Mouse (Mus musculus): ENCODE results near the gene Cntnap2. TPM values are rescaled to one million over a fixed set of nuclear protein-coding genes. Genes with fewer than 3 reads are reported as not detected.
"Not testable (repeated sequence)": the region's sequence is repeated elsewhere in the genome, so short reads cannot be mapped to it uniquely, and the experiment has no call there.

Cntnap2 gene
- polyA plus RNA-seq, 2 experiments = 1.5 to 2.5 TPM

GRCm38 (mm10) chr6:46512841-46513240, 1453.7 kb downstream of the Cntnap2 start:
- Histone ChIP-seq H3K36me3 (ENCODE audit: control insufficient read depth, insufficient read depth, low read length) (no peaks in the 10 kb centered on the region), H3K4me2 (replicated peaks; ENCODE audit: low read depth, low read length, severe bottlenecking) (no peak overlapping the region), H3K4me3 (replicated peaks; ENCODE audit: low read length) (no peak overlapping the region), H3K27ac (replicated peaks; ENCODE audit: low read depth, low read length) (no peak overlapping the region), H3K27me3 (ENCODE audit: control insufficient read depth, insufficient read depth, low read length) (no peaks in the 10 kb centered on the region), H3K4me1 (ENCODE audit: control insufficient read depth, insufficient read depth, low read length) (no peaks in the 10 kb centered on the region), H3K9ac (ENCODE audit: low read depth, low read length, severe bottlenecking) (no peak overlapping the region), H3K9me3 (ENCODE audit: control insufficient read depth, low read length) (no peaks in the 10 kb centered on the region)
- TF ChIP-seq POLR2A (IDR thresholded peaks at IDR 0.05; ENCODE audit: borderline replicate concordance, extremely low read depth, insufficient read depth, insufficient read length) = no peak
- 76% methylated on average over 1 of the region's 1 CpGs for WGBS
- DNase-seq (ENCODE audit: low spot score) = no peak
- no peak for ATAC-seq (ENCODE audit: low FRiP score, low read depth)

- H3K4me3 ChIP-seq (replicated peaks; ENCODE audit: low read length); DNase-seq (ENCODE audit: low spot score); H3K36me3 ChIP-seq (ENCODE audit: control insufficient read depth, insufficient read depth, low read length); H3K9me3 ChIP-seq (ENCODE audit: control insufficient read depth, low read length); H3K27ac ChIP-seq (replicated peaks; ENCODE audit: low read depth, low read length); ATAC-seq (ENCODE audit: low FRiP score, low read depth); H3K4me1 ChIP-seq (ENCODE audit: control insufficient read depth, insufficient read depth, low read length); H3K9ac ChIP-seq (ENCODE audit: low read depth, low read length, severe bottlenecking); H3K4me2 ChIP-seq (replicated peaks; ENCODE audit: low read depth, low read length, severe bottlenecking); H3K27me3 ChIP-seq (ENCODE audit: control insufficient read depth, insufficient read depth, low read length): not testable (repeated sequence)
- 85% methylated on average over 2 of the region's 2 CpGs for WGBS
Observed at GRCm38 (mm10) chr6:46537586-46537985, 1478.4 kb downstream of the Cntnap2 start.

GRCm38 (mm10) chr6:46563470-46563869, 1504.3 kb downstream of the Cntnap2 start:
- Histone ChIP-seq H3K4me1 (ENCODE audit: control insufficient read depth, insufficient read depth, low read length) (no peaks in the 10 kb centered on the region), H3K9me3 (ENCODE audit: control insufficient read depth, low read length) (no peaks in the 10 kb centered on the region), H3K27me3 (ENCODE audit: control insufficient read depth, insufficient read depth, low read length) (no peaks in the 10 kb centered on the region), H3K27ac (replicated peaks; ENCODE audit: low read depth, low read length) (no peak overlapping the region), H3K4me3 (replicated peaks; ENCODE audit: low read length) (no peak overlapping the region), H3K36me3 (ENCODE audit: control insufficient read depth, insufficient read depth, low read length) (no peaks in the 10 kb centered on the region), H3K9ac (ENCODE audit: low read depth, low read length, severe bottlenecking) (no peak overlapping the region), H3K4me2 (replicated peaks; ENCODE audit: low read depth, low read length, severe bottlenecking) (no peak overlapping the region)
- 78% methylated on average over 2 of the region's 2 CpGs for WGBS
- no peak for DNase-seq (ENCODE audit: low spot score)
- no peak for TF ChIP-seq POLR2A (IDR thresholded peaks at IDR 0.05; ENCODE audit: borderline replicate concordance, extremely low read depth, insufficient read depth, insufficient read length)
- ATAC-seq (ENCODE audit: low FRiP score, low read depth) = no peak

- ATAC-seq (ENCODE audit: low FRiP score, low read depth) (no peak), DNase-seq (ENCODE audit: low spot score) (no peak)
- H3K27me3 ChIP-seq (ENCODE audit: control insufficient read depth, insufficient read depth, low read length) = no peaks in the 10 kb centered on the region
- H3K27ac ChIP-seq (replicated peaks; ENCODE audit: low read depth, low read length) = no peak overlapping the region
- H3K36me3 ChIP-seq (ENCODE audit: control insufficient read depth, insufficient read depth, low read length) = no peaks in the 10 kb centered on the region
- no peaks in the 10 kb centered on the region for H3K4me1 ChIP-seq (ENCODE audit: control insufficient read depth, insufficient read depth, low read length)
- TF ChIP-seq POLR2A (IDR thresholded peaks at IDR 0.05; ENCODE audit: borderline replicate concordance, extremely low read depth, insufficient read depth, insufficient read length) = no peak
- no peak overlapping the region for H3K4me3 ChIP-seq (replicated peaks; ENCODE audit: low read length)
- no peaks in the 10 kb centered on the region for H3K9me3 ChIP-seq (ENCODE audit: control insufficient read depth, low read length)
- H3K4me2 ChIP-seq (replicated peaks; ENCODE audit: low read depth, low read length, severe bottlenecking) = no peak overlapping the region
- 37% methylated on average over 3 of the region's 3 CpGs for WGBS
- H3K9ac ChIP-seq (ENCODE audit: low read depth, low read length, severe bottlenecking) = no peak overlapping the region
Observed at GRCm38 (mm10) chr6:46575055-46575454, 1515.9 kb downstream of the Cntnap2 start.

- H3K4me3 ChIP-seq (replicated peaks; ENCODE audit: low read length) = no peak overlapping the region
- no peak for TF ChIP-seq POLR2A (IDR thresholded peaks at IDR 0.05; ENCODE audit: borderline replicate concordance, extremely low read depth, insufficient read depth, insufficient read length)
- DNase-seq (ENCODE audit: low spot score) = no peak
- no peak overlapping the region for H3K27ac ChIP-seq (replicated peaks; ENCODE audit: low read depth, low read length)
- no peaks in the 10 kb centered on the region for H3K36me3 ChIP-seq (ENCODE audit: control insufficient read depth, insufficient read depth, low read length)
- H3K4me2 ChIP-seq (replicated peaks; ENCODE audit: low read depth, low read length, severe bottlenecking) = no peak overlapping the region
- no peak overlapping the region for H3K9ac ChIP-seq (ENCODE audit: low read depth, low read length, severe bottlenecking)
- no peaks in the 10 kb centered on the region for H3K4me1 ChIP-seq (ENCODE audit: control insufficient read depth, insufficient read depth, low read length)
- no peaks in the 10 kb centered on the region for H3K9me3 ChIP-seq (ENCODE audit: control insufficient read depth, low read length)
- no peak for ATAC-seq (ENCODE audit: low FRiP score, low read depth)
- H3K27me3 ChIP-seq (ENCODE audit: control insufficient read depth, insufficient read depth, low read length) = no peaks in the 10 kb centered on the region
Observed at GRCm38 (mm10) chr6:46612365-46612764, 1553.2 kb downstream of the Cntnap2 start.

GRCm38 (mm10) chr6:46612872-46613271, 1553.7 kb downstream of the Cntnap2 start:
- no peak for TF ChIP-seq POLR2A (IDR thresholded peaks at IDR 0.05; ENCODE audit: borderline replicate concordance, extremely low read depth, insufficient read depth, insufficient read length)
- 85% methylated on average over 3 of the region's 3 CpGs for WGBS
- no peak for ATAC-seq (ENCODE audit: low FRiP score, low read depth)
- Histone ChIP-seq H3K4me1 (ENCODE audit: control insufficient read depth, insufficient read depth, low read length) (no peaks in the 10 kb centered on the region), H3K4me3 (replicated peaks; ENCODE audit: low read length) (no peak overlapping the region), H3K27me3 (ENCODE audit: control insufficient read depth, insufficient read depth, low read length) (no peaks in the 10 kb centered on the region), H3K27ac (replicated peaks; ENCODE audit: low read depth, low read length) (no peak overlapping the region), H3K36me3 (ENCODE audit: control insufficient read depth, insufficient read depth, low read length) (no peaks in the 10 kb centered on the region), H3K9me3 (ENCODE audit: control insufficient read depth, low read length) (no peaks in the 10 kb centered on the region), H3K4me2 (replicated peaks; ENCODE audit: low read depth, low read length, severe bottlenecking) (no peak overlapping the region), H3K9ac (ENCODE audit: low read depth, low read length, severe bottlenecking) (no peak overlapping the region)
- DNase-seq (ENCODE audit: low spot score) = no peak

Data from limb, embryonic 14.5 days (tissue).